Mouse (Mus musculus) layer of hippocampus, adult 11-12 months (tissue): ENCODE measurements around the gene Bik.
A peak's percentile ranks its signal among the peaks of the same experiment; 100 is the strongest.
"Not testable (repeated sequence)": the region's sequence is repeated elsewhere in the genome, so short reads cannot be mapped to it uniquely, and the experiment has no call there.

Experiments
- DNase-seq: peaks from one replicate; pipeline ENCODE4 v3.0.0; 2022; ENCODE audit warnings: low spot score

The Bik gene

GRCm38 (mm10) chr15:83526424-83527091, at the start of gene Bik:
Gene Bik, plus strand, starts transcription at chr15:83526862.
- no peak for DNase-seq

GRCm38 (mm10) chr15:83478096-83478495, 48.6 kb upstream of the Bik start:
- no peak for DNase-seq

GRCm38 (mm10) chr15:83479818-83480217, 46.8 kb upstream of the Bik start:
- DNase-seq, result no peak

GRCm38 (mm10) chr15:83481236-83481780, 45.4 kb upstream of the Bik start:
- DNase-seq, result no peak

- no peak for DNase-seq
Observed at GRCm38 (mm10) chr15:83482645-83483224, 43.9 kb upstream of the Bik start.

GRCm38 (mm10) chr15:83483482-83483881, 43.2 kb upstream of the Bik start:
- DNase-seq, result no peak

- no peak for DNase-seq
Observed at GRCm38 (mm10) chr15:83484311-83484710, 42.4 kb upstream of the Bik start.

- DNase-seq, result peak; percentile 27
Observed at GRCm38 (mm10) chr15:83487477-83488115, 39.1 kb upstream of the Bik start.

- DNase-seq, result no peak
Observed at GRCm38 (mm10) chr15:83489471-83489870, 37.2 kb upstream of the Bik start.

- no peak for DNase-seq
Observed at GRCm38 (mm10) chr15:83491891-83492290, 34.8 kb upstream of the Bik start.

GRCm38 (mm10) chr15:83493856-83494571, 32.6 kb upstream of the Bik start:
- no peak for DNase-seq

GRCm38 (mm10) chr15:83494572-83494920, 32.1 kb upstream of the Bik start:
- DNase-seq, result no peak

- DNase-seq, result no peak
Observed at GRCm38 (mm10) chr15:83495195-83495594, 31.5 kb upstream of the Bik start.

GRCm38 (mm10) chr15:83495787-83496367, 30.8 kb upstream of the Bik start:
- DNase-seq, result no peak

- no peak for DNase-seq
Observed at GRCm38 (mm10) chr15:83497299-83497698, 29.4 kb upstream of the Bik start.

- no peak for DNase-seq
Observed at GRCm38 (mm10) chr15:83499211-83499755, 27.4 kb upstream of the Bik start.

- DNase-seq, result peak; percentile 27
Observed at GRCm38 (mm10) chr15:83500352-83500751, 26.3 kb upstream of the Bik start.

- not testable (repeated sequence) for DNase-seq
Observed at GRCm38 (mm10) chr15:83501483-83501882, 25.2 kb upstream of the Bik start.

GRCm38 (mm10) chr15:83509950-83510804, 16.5 kb upstream of the Bik start:
- no peak for DNase-seq

GRCm38 (mm10) chr15:83510805-83511405, 15.8 kb upstream of the Bik start, which contains the start of gene Ttll1:
Gene Ttll1, minus strand, starts transcription at chr15:83510893.
- peak; percentile 95 for DNase-seq
